Mouse (Mus musculus) urinary bladder, adult 2 months (tissue): ENCODE data around the gene Sub1. TPM values are rescaled to one million over a fixed set of nuclear protein-coding genes. Genes with fewer than 3 reads are reported as not detected.

Experiments used
- DNase-seq: peaks from one replicate; pipeline ENCODE4 v3.0.0; 2022; ENCODE audit warnings: low spot score
- polyA plus RNA-seq: library from polyadenylated mRNA; depleted of rRNA; stranded (reverse); fragments of >200 nt; gene quantifications from 2 replicates; pipeline ENCODE4 v1.2.3, GENCODE M21; 2012

Sub1 gene
- polyA plus RNA-seq, 1 experiment, result 172 TPM

GRCm38 (mm10) chr15:12013532-12014196 is 16.9 kb upstream of the Sub1 start:
- no peak for DNase-seq

GRCm38 (mm10) chr15:12010602-12011044 is 13.8 kb upstream of the Sub1 start:
- no peak for DNase-seq

- DNase-seq, result no peak
Measured at GRCm38 (mm10) chr15:12009712-12010601, 13.2 kb upstream of the Sub1 start.

GRCm38 (mm10) chr15:12008894-12009293 is 12.1 kb upstream of the Sub1 start:
- no peak for DNase-seq

- no peak for DNase-seq
Measured at GRCm38 (mm10) chr15:12007971-12008800, 11.4 kb upstream of the Sub1 start.

- DNase-seq, result no peak
Measured at GRCm38 (mm10) chr15:12007421-12007820, 10.6 kb upstream of the Sub1 start.

GRCm38 (mm10) chr15:12006169-12006568 is 9.4 kb upstream of the Sub1 start:
- no peak for DNase-seq

- DNase-seq, result peak; percentile 87
Measured at GRCm38 (mm10) chr15:11995815-11996201, 975 bp downstream of the Sub1 start.

- DNase-seq, result peak; percentile 50
Measured at GRCm38 (mm10) chr15:11994921-11995814, 1.6 kb downstream of the Sub1 start.

- no peak for DNase-seq
Measured at GRCm38 (mm10) chr15:11994006-11994405, 2.8 kb downstream of the Sub1 start.

GRCm38 (mm10) chr15:11991552-11992113 is 5.2 kb downstream of the Sub1 start:
- DNase-seq, result no peak

- DNase-seq, result no peak
Measured at GRCm38 (mm10) chr15:11988580-11988979, 8.2 kb downstream of the Sub1 start.

GRCm38 (mm10) chr15:11987892-11988291 is 8.9 kb downstream of the Sub1 start:
- DNase-seq, result no peak

GRCm38 (mm10) chr15:11981985-11982384 is 14.8 kb downstream of the Sub1 start:
- DNase-seq, result no peak

GRCm38 (mm10) chr15:11981501-11981900 is 15.3 kb downstream of the Sub1 start:
- DNase-seq, result no peak

- no peak for DNase-seq
Measured at GRCm38 (mm10) chr15:11978175-11978574, 18.6 kb downstream of the Sub1 start.

GRCm38 (mm10) chr15:11977071-11977470 is 19.7 kb downstream of the Sub1 start:
- no peak for DNase-seq

GRCm38 (mm10) chr15:11975836-11976235 is 20.9 kb downstream of the Sub1 start:
- DNase-seq, result no peak

GRCm38 (mm10) chr15:11971854-11972420 is 24.8 kb downstream of the Sub1 start:
- DNase-seq, result peak; percentile 67

- no peak for DNase-seq
Measured at GRCm38 (mm10) chr15:11970621-11971020, 26.2 kb downstream of the Sub1 start.
